Mouse (Mus musculus): ENCODE measurements around the gene Tbc1d10a. TPM values are rescaled to one million over a fixed set of nuclear protein-coding genes. Genes with fewer than 3 reads are reported as not detected.
A peak's percentile ranks its signal among the peaks of the same experiment; 100 is the strongest.

The Tbc1d10a gene
- polyA plus RNA-seq, 1 experiment = 18.3 TPM

GRCm38 (mm10) chr11:4260463-4261187 lies 74.0 kb downstream of the Tbc1d10a start:
- H3K4me1 ChIP-seq (ENCODE audit: control insufficient read depth, insufficient read depth, low read length) = peaks cover 15% of the 10 kb centered on the region
- no peak overlapping the region for H3K4me3 ChIP-seq (ENCODE audit: insufficient read depth, low read length)
- H3K27ac ChIP-seq (ENCODE audit: insufficient read depth, low read length) = no peak overlapping the region
- no peak for TF ChIP-seq CTCF (IDR thresholded peaks at IDR 0.05; ENCODE audit: borderline replicate concordance, insufficient read depth, low read length)
- no peak for TF ChIP-seq POLR2A (IDR thresholded peaks at IDR 0.05; ENCODE audit: low read depth, low read length)

GRCm38 (mm10) chr11:4261188-4261494 lies 74.6 kb downstream of the Tbc1d10a start:
- no peak overlapping the region for H3K4me3 ChIP-seq (ENCODE audit: insufficient read depth, low read length)
- TF ChIP-seq CTCF (IDR thresholded peaks at IDR 0.05; ENCODE audit: borderline replicate concordance, insufficient read depth, low read length) = 0 out of 2 replicates have a peak, but pooled peaks have one; percentile 13
- TF ChIP-seq POLR2A (IDR thresholded peaks at IDR 0.05; ENCODE audit: low read depth, low read length) = no peak
- H3K4me1 ChIP-seq (ENCODE audit: control insufficient read depth, insufficient read depth, low read length) = peaks cover 15% of the 10 kb centered on the region
- H3K27ac ChIP-seq (ENCODE audit: insufficient read depth, low read length) = peak overlapping the region; percentile 9; the same call in 1 of the 2 replicates

GRCm38 (mm10) chr11:4261969-4262368 lies 75.4 kb downstream of the Tbc1d10a start:
- TF ChIP-seq POLR2A (IDR thresholded peaks at IDR 0.05; ENCODE audit: low read depth, low read length) = no peak
- no peak for TF ChIP-seq CTCF (IDR thresholded peaks at IDR 0.05; ENCODE audit: borderline replicate concordance, insufficient read depth, low read length)
- Histone ChIP-seq H3K4me3 (ENCODE audit: insufficient read depth, low read length) (no peak overlapping the region), H3K27ac (ENCODE audit: insufficient read depth, low read length) (peak overlapping the region; percentile 10; the same call in 1 of the 2 replicates), H3K4me1 (ENCODE audit: control insufficient read depth, insufficient read depth, low read length) (peaks cover 15% of the 10 kb centered on the region)

- H3K4me3 ChIP-seq (ENCODE audit: insufficient read depth, low read length) = no peak overlapping the region
- TF ChIP-seq CTCF (IDR thresholded peaks at IDR 0.05; ENCODE audit: borderline replicate concordance, insufficient read depth, low read length) = no peak
- H3K27ac ChIP-seq (ENCODE audit: insufficient read depth, low read length) = peak overlapping the region; percentile 10; the same call in 1 of the 2 replicates
- H3K4me1 ChIP-seq (ENCODE audit: control insufficient read depth, insufficient read depth, low read length) = peaks cover 15% of the 10 kb centered on the region
These were observed 76.3 kb downstream of the Tbc1d10a start for GRCm38 (mm10) chr11:4262847-4263246.

GRCm38 (mm10) chr11:4263296-4263695 lies 76.7 kb downstream of the Tbc1d10a start:
- H3K4me3 ChIP-seq (ENCODE audit: insufficient read depth, low read length) = no peak overlapping the region
- H3K4me1 ChIP-seq (ENCODE audit: control insufficient read depth, insufficient read depth, low read length) = peaks cover 15% of the 10 kb centered on the region
- no peak for TF ChIP-seq CTCF (IDR thresholded peaks at IDR 0.05; ENCODE audit: borderline replicate concordance, insufficient read depth, low read length)
- TF ChIP-seq POLR2A (IDR thresholded peaks at IDR 0.05; ENCODE audit: low read depth, low read length) = no peak
- peak overlapping the region; percentile 14 for H3K27ac ChIP-seq (ENCODE audit: insufficient read depth, low read length)

GRCm38 (mm10) chr11:4264066-4264465 lies 77.5 kb downstream of the Tbc1d10a start:
- H3K4me1 ChIP-seq (ENCODE audit: control insufficient read depth, insufficient read depth, low read length) = peaks cover 15% of the 10 kb centered on the region
- no peak for TF ChIP-seq CTCF (IDR thresholded peaks at IDR 0.05; ENCODE audit: borderline replicate concordance, insufficient read depth, low read length)
- no peak for TF ChIP-seq POLR2A (IDR thresholded peaks at IDR 0.05; ENCODE audit: low read depth, low read length)

More at GRCm38 (mm10) chr11:4264066-4264465, 77.5 kb downstream of the Tbc1d10a start:
- H3K27ac ChIP-seq (ENCODE audit: insufficient read depth, low read length) = no peak overlapping the region
- no peak overlapping the region for H3K4me3 ChIP-seq (ENCODE audit: insufficient read depth, low read length)

Other genes with a start within 250 kb of the Tbc1d10a start
- 146 and 152 TPM in 2 replicates for gene Pes1, start 222.8 kb upstream of the Tbc1d10a start, polyA plus RNA-seq (2011; ENCODE audit: insufficient read length, low read depth, missing spikeins)
- not detected in 2 replicates for gene 4930556J24Rik, start 210.0 kb upstream of the Tbc1d10a start, polyA plus RNA-seq (2011; ENCODE audit: insufficient read length, low read depth, missing spikeins)
- 0.73 and 0.86 TPM in 2 replicates for gene Gal3st1, start 203.2 kb upstream of the Tbc1d10a start, polyA plus RNA-seq (2011; ENCODE audit: insufficient read length, low read depth, missing spikeins)
- gene Sec14l4, start 155.3 kb upstream of the Tbc1d10a start, polyA plus RNA-seq (2011; ENCODE audit: insufficient read length, low read depth, missing spikeins) = not detected in 2 replicates
- not detected in 2 replicates for gene Sec14l3, start 121.9 kb upstream of the Tbc1d10a start, polyA plus RNA-seq (2011; ENCODE audit: insufficient read length, low read depth, missing spikeins)
- gene Mtfp1, start 91.3 kb upstream of the Tbc1d10a start, polyA plus RNA-seq (2011; ENCODE audit: insufficient read length, low read depth, missing spikeins) = 0.49 and 1.6 TPM in 2 replicates
- gene Sec14l2, start 63.4 kb upstream of the Tbc1d10a start, polyA plus RNA-seq (2011; ENCODE audit: insufficient read length, low read depth, missing spikeins) = 1.8 and 2.5 TPM in 2 replicates
- gene Rnf215, start 51.6 kb upstream of the Tbc1d10a start, polyA plus RNA-seq (2011; ENCODE audit: insufficient read length, low read depth, missing spikeins) = 16.4 and 19.6 TPM in 2 replicates
- gene Ccdc157, start 26.5 kb upstream of the Tbc1d10a start, polyA plus RNA-seq (2011; ENCODE audit: insufficient read length, low read depth, missing spikeins) = 9.2 and 9.4 TPM in 2 replicates
- gene Sf3a1, start 26.4 kb upstream of the Tbc1d10a start, polyA plus RNA-seq (2011; ENCODE audit: insufficient read length, low read depth, missing spikeins) = 42.5 and 46.8 TPM in 2 replicates
- 13.9 and 19.1 TPM in 2 replicates for gene Castor1, start 31.4 kb downstream of the Tbc1d10a start, polyA plus RNA-seq (2011; ENCODE audit: insufficient read length, low read depth, missing spikeins)
- not detected in 2 replicates for gene Osm, start 49.6 kb downstream of the Tbc1d10a start, polyA plus RNA-seq (2011; ENCODE audit: insufficient read length, low read depth, missing spikeins)
- 17.0 and 20.3 TPM in 2 replicates for gene Lif, start 70.8 kb downstream of the Tbc1d10a start, polyA plus RNA-seq (2011; ENCODE audit: insufficient read length, low read depth, missing spikeins)

Data from embryonic fibroblast, embryonic 13.5 days (primary cell).